Mouse (Mus musculus) spleen, adult 2 months (tissue): ENCODE measurements around the gene Rad51b. TPM values are rescaled to one million over a fixed set of nuclear protein-coding genes. Genes with fewer than 3 reads are reported as not detected.

Source experiments
- DNase-seq, 2 experiments: peaks; one replicate each; pipeline versions ENCODE4 v3.0.0 to v3.0.0-alpha.2; 2012 to 2021; ENCODE audit warnings: low spot score in 2 of 2, low read depth in 1 of 2
- H3K27ac ChIP-seq: fragments of 200-500 bp; 2 replicates; pipeline ENCODE4 v1.5.1; 2012; ENCODE audit warnings: low read length, inconsistent platforms; ENCODE audit not compliant: insufficient read depth
- H3K27me3 ChIP-seq: fragments of 200-500 bp; 2 replicates; pipeline ENCODE4 v1.6.1; 2012; ENCODE audit warnings: mild to moderate bottlenecking, moderate library complexity, low read length, inconsistent platforms; ENCODE audit not compliant: control insufficient read depth, insufficient read depth
- H3K36me3 ChIP-seq: fragments of 200-500 bp; 2 replicates; pipeline ENCODE4 v1.6.1; 2012; ENCODE audit warnings: mild to moderate bottlenecking, low read length, inconsistent platforms; ENCODE audit not compliant: control insufficient read depth, insufficient read depth
- H3K4me1 ChIP-seq: fragments of 200-500 bp; 2 replicates; pipeline ENCODE4 v1.6.1; 2011; ENCODE audit warnings: inconsistent platforms; ENCODE audit not compliant: control insufficient read depth, insufficient read depth, insufficient read length
- H3K4me3 ChIP-seq: fragments of 200-500 bp; 2 replicates; pipeline ENCODE4 v1.5.1; 2011; ENCODE audit warnings: mild to moderate bottlenecking, inconsistent platforms; ENCODE audit not compliant: insufficient read depth, insufficient read length; ENCODE audit errors: extremely low read depth
- CTCF ChIP-seq: fragments of 200-500 bp; IDR thresholded peaks from 2 replicates; pipeline ENCODE4 v1.5.1; 2011; ENCODE audit warnings: mild to moderate bottlenecking, inconsistent platforms; ENCODE audit not compliant: insufficient read depth, insufficient read length, insufficient replicate concordance; ENCODE audit errors: extremely low read depth
- POLR2A ChIP-seq: fragments of 200-500 bp; IDR thresholded peaks from 2 replicates; pipeline ENCODE4 v1.6.1; 2011; ENCODE audit warnings: low read depth, low read length, inconsistent platforms
- WGBS: fragments of 180-500 bp; shearing (Covaris S2); methylation state at CpG from one replicate; pipeline ENCODE4 v1.1.7; 2018; 5-methylcytosine and 5-hydroxymethylcytosine counted together
- polyA plus RNA-seq: library from polyadenylated mRNA; depleted of rRNA; stranded (reverse); fragments of >200 nt; gene quantifications from 2 replicates; pipeline ENCODE4 v1.2.3, GENCODE M21; 2012

The Rad51b gene
- polyA plus RNA-seq, 1 experiment: 0.26 TPM

GRCm38 (mm10) chr12:79326745-79327144, 29.7 kb downstream of the Rad51b start:
- Histone ChIP-seq H3K4me1 (no peaks in the 10 kb centered on the region), H3K27me3 (no peaks in the 10 kb centered on the region), H3K4me3 (no peak overlapping the region), H3K36me3 (no peaks in the 10 kb centered on the region), H3K27ac (no peak overlapping the region)
- no peak for DNase-seq
- TF ChIP-seq CTCF (no peak), POLR2A (no peak)
- WGBS: 91% methylated on average over 2 of the region's 2 CpGs

DNA sequence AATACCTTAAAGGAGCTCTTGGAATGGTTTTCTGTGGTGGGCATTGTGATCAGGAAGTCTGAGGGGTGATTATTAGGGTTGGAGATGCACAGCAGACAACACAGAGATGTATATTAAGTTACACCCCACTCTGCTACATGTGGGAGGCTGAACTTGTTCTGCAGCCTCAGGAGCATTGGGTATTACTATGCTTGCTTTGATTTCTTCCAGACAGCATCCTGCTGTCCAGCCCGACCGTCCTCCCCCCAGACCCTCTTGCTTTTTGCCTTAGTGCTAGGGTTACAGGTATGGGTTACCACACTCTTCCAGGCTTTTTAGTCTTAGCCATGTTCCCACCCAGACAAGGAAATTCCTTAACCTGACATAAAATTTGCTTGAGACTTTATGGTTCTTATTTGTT, 30.8 kb downstream of the Rad51b start:
- Histone ChIP-seq H3K4me3 (no peak overlapping the region), H3K27ac (no peak overlapping the region), H3K27me3 (no peaks in the 10 kb centered on the region), H3K4me1 (no peaks in the 10 kb centered on the region), H3K36me3 (no peaks in the 10 kb centered on the region)
- DNase-seq: no peak
- no peak for TF ChIP-seq CTCF
- no peak for TF ChIP-seq POLR2A
- 98% methylated on average over 2 of the region's 2 CpGs for WGBS

- DNase-seq: no peak
- Histone ChIP-seq H3K4me3 (no peak overlapping the region), H3K4me1 (no peaks in the 10 kb centered on the region), H3K27me3 (no peaks in the 10 kb centered on the region), H3K36me3 (no peaks in the 10 kb centered on the region), H3K27ac (no peak overlapping the region)
- TF ChIP-seq POLR2A (no peak), CTCF (no peak)
- WGBS: 93% methylated on average over 2 of the region's 2 CpGs
Observed at GRCm38 (mm10) chr12:79330571-79330970, 33.5 kb downstream of the Rad51b start.

DNA sequence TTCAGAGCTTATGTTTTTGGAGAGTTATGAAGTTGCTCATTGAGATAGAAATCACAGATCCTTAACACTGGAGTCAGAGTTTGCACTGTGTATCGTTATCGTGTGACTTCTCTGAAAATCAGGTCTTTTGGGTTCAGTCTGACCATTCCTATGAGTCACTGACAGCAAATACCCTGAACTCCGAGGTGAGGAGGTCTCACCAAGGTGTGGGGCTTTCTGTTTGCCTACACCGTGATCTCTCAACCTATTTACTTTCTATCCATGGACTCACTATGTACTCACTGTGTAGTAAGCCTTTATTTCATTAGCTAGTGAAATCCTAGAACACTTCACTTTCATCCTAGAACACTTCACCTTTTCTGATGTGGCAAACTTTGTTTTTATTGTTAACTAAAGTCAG, 34.6 kb downstream of the Rad51b start:
- Histone ChIP-seq H3K4me3 (no peak overlapping the region), H3K4me1 (no peaks in the 10 kb centered on the region), H3K27ac (no peak overlapping the region), H3K36me3 (no peaks in the 10 kb centered on the region), H3K27me3 (no peaks in the 10 kb centered on the region)
- TF ChIP-seq CTCF: no peak
- TF ChIP-seq POLR2A: no peak
- DNase-seq: no peak
- WGBS: 97% methylated on average over 4 of the region's 4 CpGs

DNA sequence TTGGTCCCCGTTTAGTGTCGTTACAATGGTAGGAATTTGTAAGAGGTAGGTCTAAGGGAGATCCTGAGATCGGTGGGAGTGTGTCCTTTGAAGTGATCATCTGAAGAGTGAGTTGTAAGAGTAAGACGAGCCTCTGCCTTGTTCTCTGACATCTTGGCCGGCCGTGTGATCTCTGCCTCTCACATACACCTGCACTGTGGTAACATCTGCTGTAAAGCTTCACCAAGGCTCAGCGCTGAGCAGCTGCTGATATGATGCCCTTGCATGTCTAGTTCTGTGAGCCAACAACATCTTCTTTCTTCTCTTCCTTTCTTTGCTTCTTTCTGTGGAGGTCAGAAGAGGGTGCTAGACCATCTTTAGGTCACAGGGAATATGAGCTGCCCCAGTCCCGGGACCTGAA, 41.7 kb downstream of the Rad51b start:
- H3K4me3 ChIP-seq: no peak overlapping the region
- no peak overlapping the region for H3K27ac ChIP-seq
- no peak for DNase-seq
- TF ChIP-seq CTCF: no peak
- H3K36me3 ChIP-seq: no peaks in the 10 kb centered on the region
- no peaks in the 10 kb centered on the region for H3K4me1 ChIP-seq
- no peaks in the 10 kb centered on the region for H3K27me3 ChIP-seq
- WGBS: 80% methylated on average over 8 of the region's 8 CpGs

DNA sequence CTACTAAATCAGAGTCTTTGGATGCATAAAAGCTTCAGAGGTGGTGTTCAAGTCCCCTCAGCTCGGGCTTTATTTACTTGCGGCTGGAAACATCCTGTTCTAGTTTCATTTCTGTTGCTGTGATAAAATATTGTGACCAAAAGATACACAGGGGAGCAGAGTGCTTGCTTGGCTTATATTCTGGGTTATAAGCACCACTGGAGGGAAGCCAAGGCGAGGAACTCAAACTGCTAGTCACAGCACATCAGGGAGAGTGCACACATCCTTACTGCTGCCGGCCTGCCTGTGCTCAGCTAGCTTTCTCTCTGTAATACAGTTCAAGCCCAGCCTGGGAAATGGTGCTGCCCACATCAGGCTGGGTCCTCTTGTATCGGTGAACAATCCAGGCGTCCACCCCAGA, 43.4 kb downstream of the Rad51b start:
- WGBS: 82% methylated on average over 6 of the region's 6 CpGs
- no peak for TF ChIP-seq POLR2A
- no peak for TF ChIP-seq CTCF
- H3K4me1 ChIP-seq: no peaks in the 10 kb centered on the region
- no peak for DNase-seq
- no peaks in the 10 kb centered on the region for H3K36me3 ChIP-seq
- H3K27ac ChIP-seq: no peak overlapping the region
- H3K27me3 ChIP-seq: no peaks in the 10 kb centered on the region
- no peak overlapping the region for H3K4me3 ChIP-seq

- Histone ChIP-seq H3K27me3 (no peaks in the 10 kb centered on the region), H3K36me3 (no peaks in the 10 kb centered on the region), H3K4me3 (no peak overlapping the region), H3K27ac (no peak overlapping the region), H3K4me1 (no peaks in the 10 kb centered on the region)
- 94% methylated on average over 6 of the region's 6 CpGs for WGBS
- no peak for DNase-seq
- TF ChIP-seq CTCF (no peak), POLR2A (no peak)
Observed at GRCm38 (mm10) chr12:79341291-79341845, 44.3 kb downstream of the Rad51b start.

DNA sequence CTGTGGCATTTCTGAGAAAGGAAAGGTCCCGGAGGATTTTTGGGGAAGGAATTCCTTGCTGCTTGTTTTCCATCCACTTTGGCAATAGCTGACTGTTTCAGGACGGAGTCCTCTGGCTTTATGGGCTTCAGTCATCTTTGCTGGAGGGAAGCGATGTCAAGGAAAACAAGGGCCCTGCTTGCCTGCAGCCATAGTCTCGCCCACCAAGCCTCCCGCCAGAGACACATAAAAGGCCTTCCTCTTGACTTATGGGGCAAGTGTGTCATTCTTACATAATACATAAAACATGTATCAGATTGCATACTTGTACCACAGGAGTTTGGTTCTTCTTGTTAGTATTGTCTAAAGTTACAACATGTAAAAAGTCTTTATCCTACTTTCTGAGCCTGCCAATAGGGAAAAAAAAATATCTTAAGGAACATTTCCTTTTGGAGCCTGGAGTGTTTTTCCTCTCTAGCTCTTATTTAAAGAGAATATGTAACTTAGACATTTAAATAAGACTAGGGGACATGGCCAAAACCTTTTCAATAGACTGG, 49.2 kb downstream of the Rad51b start:
- Histone ChIP-seq H3K27ac (no peak overlapping the region), H3K27me3 (no peaks in the 10 kb centered on the region), H3K4me3 (no peak overlapping the region), H3K36me3 (no peaks in the 10 kb centered on the region), H3K4me1 (no peaks in the 10 kb centered on the region)
- no peak for DNase-seq
- TF ChIP-seq POLR2A (no peak), CTCF (no peak)
- 92% methylated on average over 5 of the region's 5 CpGs for WGBS
